Mouse (Mus musculus) lung, adult 18-20 months (tissue): Measurements from ENCODE around the gene Mgat1.
"Not testable (repeated sequence)": the region's sequence is repeated elsewhere in the genome, so short reads cannot be mapped to it uniquely, and the experiment has no call there.

Source experiments
- DNase-seq, 2 experiments: peaks; one replicate each; pipeline ENCODE4 v3.0.0; 2022; ENCODE audit warnings: mixed read lengths in 2 of 2

Gene Mgat1

DNA sequence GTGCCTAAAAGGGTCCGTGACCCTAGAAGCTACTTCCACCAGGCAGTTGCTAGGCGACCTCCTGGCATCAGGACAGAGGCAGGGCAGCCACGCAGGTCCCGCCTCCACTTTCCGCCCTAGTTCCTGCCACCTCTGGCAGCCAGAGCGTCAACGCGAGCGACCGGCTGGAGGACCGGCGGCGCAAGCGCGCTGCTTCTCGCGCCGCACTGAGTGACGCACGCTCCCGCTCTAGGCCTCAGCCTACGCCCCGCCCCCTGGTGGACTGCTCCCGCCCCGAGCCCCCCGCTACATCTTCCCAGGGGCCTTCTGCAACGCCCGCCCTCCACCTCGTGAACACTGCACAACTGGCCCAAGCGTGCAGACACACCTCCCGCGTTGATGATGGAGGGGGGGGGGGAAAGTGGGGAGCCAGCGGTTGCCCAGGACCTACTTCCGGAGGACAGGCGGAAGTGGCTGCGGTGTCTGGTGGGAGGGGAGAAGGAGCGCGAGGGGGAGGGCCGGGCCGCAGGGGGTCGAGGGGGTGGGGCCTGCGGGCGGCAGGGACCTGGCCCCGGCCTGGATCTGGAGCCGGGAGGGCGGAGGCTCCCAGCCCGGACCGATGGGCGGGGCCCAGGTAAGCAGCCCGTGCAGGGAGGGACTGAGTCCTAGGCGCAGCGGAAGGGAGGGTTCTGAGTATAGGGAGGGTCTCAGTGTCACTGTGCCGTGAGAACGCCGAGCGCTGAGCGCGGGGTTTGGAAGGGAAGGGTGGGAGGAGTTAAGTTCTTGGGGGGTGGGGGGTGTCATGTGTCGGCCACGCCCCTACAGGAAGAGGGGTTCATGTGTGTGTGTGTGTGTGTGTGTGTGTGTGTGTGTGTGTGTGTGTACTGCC lies at the start of gene Mgat1:
TSS of gene Mgat1 (plus strand) at position 465 of the 868 bp plus-strand sequence.
- DNase-seq: peak; percentile 95 to 97

DNA sequence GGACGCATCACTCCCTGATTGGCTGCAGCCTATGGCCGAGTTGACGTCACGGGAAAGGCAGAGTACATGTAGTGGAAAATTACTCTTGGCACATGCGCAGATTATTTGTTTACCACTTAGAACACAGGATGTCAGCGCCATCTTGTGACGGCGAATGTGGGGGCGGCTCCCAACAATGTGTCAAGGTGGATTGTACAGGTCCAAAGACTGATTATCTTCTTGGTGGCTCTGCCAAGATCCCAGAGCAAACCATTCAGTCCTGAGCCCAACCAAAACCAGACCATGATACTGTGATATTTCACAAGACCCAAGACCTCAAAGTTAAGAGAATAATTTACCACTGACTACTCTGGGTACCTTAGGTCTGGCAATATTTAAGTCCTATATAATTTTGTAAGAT lies 49.2 kb upstream of the Mgat1 start:
- DNase-seq: not testable (repeated sequence)

DNA sequence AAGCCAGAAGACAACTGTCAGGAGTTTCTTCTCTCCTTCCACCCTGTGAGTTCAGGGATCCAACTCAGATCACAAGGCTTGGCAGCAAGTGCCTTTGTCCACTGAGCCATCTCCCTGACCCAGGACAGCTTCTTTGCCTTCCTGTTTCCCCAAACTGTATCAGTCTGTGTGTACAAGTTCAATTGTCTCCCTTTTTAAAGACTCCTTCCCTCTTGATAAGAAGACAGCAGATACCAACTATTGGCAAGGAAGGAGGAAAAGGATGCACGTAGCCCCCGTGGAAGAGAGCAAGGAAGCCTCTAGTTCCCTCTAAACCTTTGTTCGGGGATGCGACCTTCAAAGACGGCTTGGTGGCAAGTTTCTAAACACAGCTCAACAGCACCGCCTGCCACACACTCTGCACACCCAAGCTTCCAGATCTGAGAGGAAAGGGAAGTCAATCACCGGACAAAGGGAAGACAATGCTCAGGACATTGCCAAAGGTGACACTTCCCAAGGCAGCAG lies 48.1 kb upstream of the Mgat1 start:
- peak; percentile 17 to 54 for DNase-seq

GRCm38 (mm10) chr11:49200666-49201065 lies 43.3 kb upstream of the Mgat1 start:
- DNase-seq: no peak

GRCm38 (mm10) chr11:49201142-49201541 lies 42.8 kb upstream of the Mgat1 start:
- DNase-seq: no peak

- DNase-seq: no peak
These were observed 41.9 kb upstream of the Mgat1 start for GRCm38 (mm10) chr11:49202071-49202470.

DNA sequence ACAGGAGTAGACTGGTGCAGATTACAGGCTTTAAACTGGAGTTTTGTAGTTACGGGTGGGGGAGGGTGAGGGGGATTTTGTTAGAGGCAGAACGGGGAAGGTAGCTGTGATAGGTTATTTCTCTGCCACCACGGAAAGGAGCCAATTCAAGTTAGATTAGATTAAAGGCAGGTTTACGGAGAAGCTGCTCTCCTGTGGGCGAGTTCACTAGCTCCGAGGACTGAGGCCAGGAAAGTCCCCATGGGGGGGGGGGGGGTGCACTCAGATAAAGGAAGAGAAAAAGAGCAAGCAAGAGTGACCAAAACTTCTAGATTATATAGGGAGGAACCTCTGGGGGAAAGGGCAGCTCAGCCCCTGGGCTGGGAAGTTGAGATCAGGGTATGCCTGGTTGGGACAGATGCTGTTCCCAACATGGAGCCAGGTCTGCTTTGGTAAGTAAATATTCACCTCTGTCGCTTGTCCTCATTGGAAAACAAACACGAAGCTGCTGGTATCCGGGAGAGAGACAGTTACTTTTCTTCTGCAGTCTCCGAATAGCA lies 41.4 kb upstream of the Mgat1 start:
- peak in 1 of 2 experiments; percentile 14 for DNase-seq

DNA sequence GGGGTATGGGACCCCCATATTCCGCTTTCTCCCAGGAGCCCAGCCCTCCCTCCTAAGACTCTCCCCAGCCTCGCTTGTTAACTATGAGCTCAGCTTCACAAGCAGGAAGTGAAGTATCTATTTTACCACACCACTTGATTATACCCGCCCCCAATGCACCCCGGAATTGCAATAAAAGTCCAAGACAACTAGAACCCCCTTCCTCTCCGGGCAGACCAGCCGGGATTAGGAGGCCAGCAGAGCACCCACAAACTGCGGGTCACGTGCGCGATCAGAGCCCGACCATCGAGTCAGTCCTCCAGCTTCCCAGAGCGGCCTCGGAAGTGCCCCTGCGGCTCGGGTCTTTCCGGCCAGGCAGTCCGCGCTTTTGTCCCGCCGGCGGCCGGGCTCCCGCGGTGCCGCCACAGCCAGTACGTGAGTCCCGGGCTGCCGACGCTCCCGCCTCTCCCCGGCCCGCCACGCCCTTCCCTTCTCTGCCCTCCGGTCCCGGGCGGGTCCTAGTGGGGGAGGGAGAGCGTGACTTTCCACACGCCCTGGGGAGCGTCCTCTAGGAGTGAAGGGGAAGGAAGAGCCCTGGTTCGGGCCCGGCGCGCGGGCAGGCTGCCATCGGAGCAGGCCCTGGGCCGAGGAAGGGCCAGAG lies 40.7 kb upstream of the Mgat1 start, which contains the start of gene Zfp62:
TSS of gene Zfp62 (plus strand) at position 164 of the 640 bp plus-strand sequence.
- DNase-seq: peak; percentile 93 to 95

- peak; percentile 39 to 40 for DNase-seq
These were observed 40.1 kb upstream of the Mgat1 start for GRCm38 (mm10) chr11:49203771-49204497.

DNA sequence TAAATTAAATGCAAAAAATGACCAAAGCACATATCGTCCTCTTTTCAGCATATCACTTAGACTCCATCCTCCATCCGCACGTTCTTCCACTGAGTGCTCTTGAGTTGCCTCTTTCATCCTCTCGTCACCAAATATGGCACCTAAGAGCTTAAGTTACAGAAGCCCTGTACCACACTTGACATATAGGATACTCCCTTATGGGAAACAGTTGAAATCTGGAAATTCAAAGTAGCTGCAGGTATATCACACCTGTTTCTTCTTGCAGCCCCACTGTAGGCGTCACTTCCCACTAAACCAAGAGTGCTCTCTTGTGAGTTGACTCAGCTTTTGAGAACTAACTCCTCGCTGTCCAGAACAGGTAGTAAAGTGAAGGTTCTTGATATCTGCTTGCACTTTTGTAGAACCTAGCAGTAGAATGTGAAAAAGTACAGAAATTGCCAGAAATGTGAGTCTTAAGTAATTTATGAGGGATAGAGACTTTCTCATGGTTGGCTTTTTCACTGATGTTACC lies 38.9 kb upstream of the Mgat1 start:
- DNase-seq: no peak

DNA sequence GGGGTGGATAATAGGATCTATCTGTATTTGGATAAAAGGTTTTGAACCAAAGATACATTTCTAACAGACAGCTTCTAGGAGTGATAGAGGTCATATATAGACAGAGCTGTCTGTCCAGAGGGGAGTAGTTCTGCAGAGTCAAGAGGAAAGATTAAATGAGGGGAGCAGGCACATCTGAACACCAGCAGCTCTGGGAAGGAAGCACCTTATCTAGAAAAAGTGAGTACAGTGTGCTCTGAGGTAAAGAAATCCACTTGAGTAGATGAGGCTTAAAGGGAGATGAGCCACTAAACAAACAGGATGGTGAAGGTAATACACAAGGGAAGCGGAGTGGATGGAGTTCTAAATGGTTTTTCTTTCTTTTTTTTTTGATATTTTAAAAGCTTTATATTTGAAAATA lies 36.5 kb upstream of the Mgat1 start:
- no peak for DNase-seq

DNA sequence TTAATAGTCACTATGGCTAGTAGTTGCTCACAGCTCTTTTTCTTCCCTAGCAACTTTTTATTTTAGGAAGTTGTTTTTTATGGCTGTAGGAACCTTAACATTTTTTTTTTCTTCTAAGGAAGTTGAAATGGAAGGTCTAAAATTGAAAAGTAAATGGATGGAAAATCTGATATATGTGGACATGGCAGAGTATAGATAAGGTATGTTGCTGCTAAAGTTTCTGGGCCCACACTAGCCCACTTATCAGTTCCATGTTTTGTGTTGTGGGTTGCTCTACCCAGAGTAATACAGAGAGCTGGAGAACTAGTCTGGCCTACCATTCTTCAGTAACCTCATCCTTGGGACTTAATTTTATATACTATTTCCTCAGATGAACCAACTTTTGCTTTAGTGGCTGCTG lies 31.4 kb upstream of the Mgat1 start:
- no peak for DNase-seq

DNA sequence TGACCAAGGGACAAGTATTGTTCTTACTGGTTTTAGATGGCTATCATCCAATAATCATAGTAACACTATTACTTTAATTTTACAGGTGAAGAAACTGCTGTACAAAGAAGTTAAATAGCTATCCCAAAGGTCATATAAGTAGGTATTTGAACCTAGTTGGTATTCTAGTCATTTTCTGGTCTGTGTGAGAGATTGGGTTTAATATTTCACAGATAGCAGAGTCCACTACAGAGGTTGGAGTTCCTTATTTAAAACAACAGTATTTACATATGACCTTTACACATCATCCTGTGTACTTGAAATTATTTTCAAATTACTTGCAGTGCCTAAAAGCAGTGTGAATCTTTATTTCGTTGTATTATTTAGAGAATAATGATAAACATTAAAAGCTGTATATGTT lies 30.5 kb upstream of the Mgat1 start:
- DNase-seq: no peak

DNA sequence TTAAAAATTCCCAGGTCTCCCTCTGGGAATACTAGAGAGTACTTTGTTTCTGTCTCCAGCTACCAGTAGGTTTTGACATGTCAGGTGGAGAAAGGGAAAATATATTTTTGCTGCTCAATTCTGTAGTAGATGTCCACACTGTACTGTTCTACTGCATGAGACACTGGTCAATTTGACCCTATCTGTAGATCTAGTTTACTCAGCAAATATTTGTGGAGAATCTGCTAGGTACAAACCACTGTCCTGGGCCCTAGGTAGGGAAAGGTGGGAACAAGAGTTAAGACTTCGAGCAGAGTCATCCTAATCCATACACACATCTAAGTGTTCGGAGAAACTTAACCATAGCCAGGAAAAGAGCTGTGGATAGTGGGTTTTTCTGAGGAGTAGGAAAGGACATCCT lies 24.7 kb upstream of the Mgat1 start:
- no peak for DNase-seq

DNA sequence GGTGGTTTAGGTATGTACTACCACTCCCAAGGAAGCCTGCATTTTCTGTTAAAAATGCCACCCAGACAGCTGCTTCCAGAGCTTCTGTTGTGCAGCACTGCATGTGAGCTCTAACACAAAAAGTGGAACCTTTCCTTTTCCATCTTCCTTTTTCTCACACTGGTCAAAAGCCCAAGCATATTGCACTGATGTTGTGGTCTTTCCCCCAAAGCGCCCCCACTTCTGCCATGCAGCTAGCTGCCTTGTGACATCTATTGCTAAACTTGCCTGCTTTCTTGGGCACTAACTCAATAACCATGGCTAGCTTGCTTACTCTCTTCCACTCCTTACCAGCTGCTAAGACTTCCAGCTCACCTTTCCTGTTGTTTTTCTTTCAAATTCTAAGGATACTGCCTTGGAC lies 19.5 kb upstream of the Mgat1 start:
- DNase-seq: no peak

GRCm38 (mm10) chr11:49232781-49233180 lies 11.2 kb upstream of the Mgat1 start:
- no peak for DNase-seq

- DNase-seq: no peak
These were observed 8.4 kb upstream of the Mgat1 start for GRCm38 (mm10) chr11:49235459-49236207.

- no peak for DNase-seq
These were observed 7.1 kb upstream of the Mgat1 start for GRCm38 (mm10) chr11:49236891-49237290.

GRCm38 (mm10) chr11:49237532-49237931 lies 6.5 kb upstream of the Mgat1 start:
- no peak for DNase-seq

DNA sequence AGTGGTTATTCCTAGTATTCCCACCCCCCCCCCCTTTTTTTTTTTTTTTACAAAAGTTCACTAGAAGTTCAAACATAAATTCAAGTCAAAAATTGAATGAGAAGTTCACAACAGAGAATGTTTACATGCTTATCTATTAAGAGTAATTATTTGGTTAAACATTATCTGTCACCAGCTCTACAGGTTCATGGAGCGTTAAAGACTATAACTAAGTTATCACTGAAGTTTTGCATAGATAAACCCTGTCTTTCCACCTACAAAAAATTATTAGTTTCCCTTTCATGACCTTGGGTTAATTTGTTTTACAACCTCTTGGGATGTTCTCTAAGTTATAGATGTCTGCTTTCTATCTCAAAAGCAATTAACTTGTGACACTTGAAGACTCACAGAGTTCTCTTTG lies 3.7 kb upstream of the Mgat1 start:
- no peak for DNase-seq

- DNase-seq: no peak
These were observed 3.1 kb upstream of the Mgat1 start for GRCm38 (mm10) chr11:49240874-49241273.

DNA sequence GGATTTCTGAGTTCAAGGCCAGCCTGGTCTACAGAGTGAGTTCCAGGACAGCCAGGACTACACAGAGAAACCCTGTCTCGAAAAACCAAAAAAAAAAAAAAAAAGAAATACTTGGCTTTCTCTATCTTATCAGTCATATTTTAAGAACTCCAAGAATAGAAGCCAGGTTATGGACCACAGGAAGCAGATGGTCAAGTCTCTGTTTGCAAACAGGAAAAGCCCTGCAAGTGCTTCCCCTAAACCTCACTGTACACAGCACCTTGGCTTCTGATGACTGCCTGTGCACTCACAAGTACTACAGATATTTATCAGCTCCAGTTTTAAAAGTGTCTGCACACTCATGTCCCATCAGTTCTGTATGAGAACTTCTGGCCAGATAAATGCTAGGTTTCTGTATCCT lies 2.5 kb upstream of the Mgat1 start:
- DNase-seq: no peak
